Mouse (Mus musculus) stomach, embryonic 14.5 days (tissue): ENCODE results near the gene Defb41. TPM values are rescaled to one million over a fixed set of nuclear protein-coding genes. Genes with fewer than 3 reads are reported as not detected.

Experiments used
- ATAC-seq: fragments of 200-750 bp; cut with Nextera tagmentation; 2 replicates; pipeline ENCODE4 v1.8.0; 2017; ENCODE audit warnings: low read depth, moderate TSS enrichment; ENCODE audit not compliant: insufficient number of reproducible peaks, insufficient read depth, low FRiP score
- H3K27ac ChIP-seq: fragments of 300-500 bp; sonication (generic); 2 replicates; pipeline ENCODE4 v1.5.1; 2014; ENCODE audit warnings: mild to moderate bottlenecking, low read length, moderate library complexity, mixed read lengths
- H3K27me3 ChIP-seq: fragments of 300-500 bp; sonication (generic); 2 replicates; pipeline ENCODE4 v1.6.1; 2014; ENCODE audit warnings: low read length, control low read depth, mixed read lengths; ENCODE audit not compliant: control insufficient read depth, insufficient read depth
- H3K36me3 ChIP-seq: fragments of 300-500 bp; sonication (generic); 2 replicates; pipeline ENCODE4 v1.6.1; 2014; ENCODE audit warnings: mild to moderate bottlenecking, control low read depth, low read length, moderate library complexity, mixed read lengths; ENCODE audit not compliant: control insufficient read depth, insufficient read depth
- H3K4me1 ChIP-seq: fragments of 300-500 bp; sonication (generic); 2 replicates; pipeline ENCODE4 v1.6.1; 2014; ENCODE audit warnings: low read length, control low read depth, mixed read lengths; ENCODE audit not compliant: control insufficient read depth, insufficient read depth
- H3K4me2 ChIP-seq: fragments of 300-500 bp; sonication (generic); replicated peaks from 2 replicates; pipeline ENCODE4 v1.6.1; 2014; ENCODE audit warnings: low read depth, low read length, control low read depth
- H3K4me3 ChIP-seq: fragments of 300-500 bp; sonication (generic); 2 replicates; pipeline ENCODE4 v1.5.1; 2014; ENCODE audit warnings: low read depth, low read length, control low read depth
- H3K9ac ChIP-seq: fragments of 300-500 bp; sonication (generic); replicated peaks from 2 replicates; pipeline ENCODE4 v1.6.1; 2014; ENCODE audit warnings: low read depth, mild to moderate bottlenecking, control low read depth, low read length, moderate library complexity, mixed read lengths
- H3K9me3 ChIP-seq: fragments of 300-500 bp; sonication (generic); 2 replicates; pipeline ENCODE4 v1.6.1; 2016; ENCODE audit warnings: low read depth, low read length, control low read depth; ENCODE audit not compliant: control insufficient read depth
- WGBS: fragments of 180-500 bp; shearing (Covaris S2); extraction: QIAGEN DNeasy Blood & Tissue Kit; methylation state at CpG from one replicate; pipeline ENCODE4 v1.1.7; 2014; 5-methylcytosine and 5-hydroxymethylcytosine counted together
- polyA plus RNA-seq: library from polyadenylated mRNA; unstranded; fragments of >200 nt; fragmentation: Nextera tagmentation; extraction: Ambion mirVana; gene quantifications from 2 replicates; pipeline ENCODE4 v1.2.1, GENCODE M21; 2014

Gene Defb41
- not detected in 2 replicates for polyA plus RNA-seq

DNA sequence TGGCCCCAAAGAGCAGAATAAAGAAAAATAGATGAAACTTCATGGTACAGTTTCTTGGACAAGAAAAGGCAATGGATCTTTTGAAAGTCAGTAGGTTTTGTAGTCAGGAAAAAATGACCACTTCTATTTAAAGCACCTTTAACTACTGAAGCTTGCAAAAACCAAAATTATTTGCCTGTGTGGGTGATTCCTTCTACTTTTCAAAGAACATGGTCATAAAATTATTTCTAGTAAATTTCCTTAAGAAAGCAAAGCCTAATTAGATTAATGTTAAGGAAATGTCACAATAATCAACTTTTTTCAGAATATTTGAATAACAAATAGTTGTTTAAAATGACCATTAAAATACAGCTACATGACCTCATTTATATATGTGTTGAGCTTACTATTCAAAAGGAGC lies at the start of gene Defb41:
Gene Defb41, minus strand, starts transcription at position 101 of the 400 bp plus-strand sequence.
- ATAC-seq, result no peak
- Histone ChIP-seq H3K27ac (no peak within 1 kb of the TSS), H3K9ac (no peak within 1 kb of the TSS), H3K4me2 (no peak within 1 kb of the TSS), H3K9me3 (no peaks in the 10 kb centered on the region), H3K27me3 (no peaks in the 10 kb centered on the region), H3K4me3 (no peak within 1 kb of the TSS), H3K4me1 (no peaks in the 10 kb centered on the region), H3K36me3 (no peaks in the 10 kb centered on the region)

- no peaks in the 10 kb centered on the region for H3K36me3 ChIP-seq
- H3K9ac ChIP-seq, result no peak overlapping the region
- H3K4me3 ChIP-seq, result no peak overlapping the region
- H3K4me1 ChIP-seq, result no peaks in the 10 kb centered on the region
- no peak overlapping the region for H3K4me2 ChIP-seq
- 81% methylated on average over 4 of the region's 4 CpGs for WGBS
- no peaks in the 10 kb centered on the region for H3K27me3 ChIP-seq
- no peaks in the 10 kb centered on the region for H3K9me3 ChIP-seq
- no peak for ATAC-seq
- H3K27ac ChIP-seq, result no peak overlapping the region
These were observed 43.5 kb upstream of the Defb41 start for GRCm38 (mm10) chr1:18308474-18308829.

- no peaks in the 10 kb centered on the region for H3K9me3 ChIP-seq
- no peak overlapping the region for H3K4me3 ChIP-seq
- H3K36me3 ChIP-seq, result no peaks in the 10 kb centered on the region
- WGBS, result 85% methylated on average over 12 of the region's 12 CpGs
- no peaks in the 10 kb centered on the region for H3K27me3 ChIP-seq
- H3K9ac ChIP-seq, result no peak overlapping the region
- H3K4me2 ChIP-seq, result no peak overlapping the region
- no peak for ATAC-seq
- H3K27ac ChIP-seq, result no peak overlapping the region
- no peaks in the 10 kb centered on the region for H3K4me1 ChIP-seq
These were observed 42.9 kb upstream of the Defb41 start for GRCm38 (mm10) chr1:18307545-18308473.

DNA sequence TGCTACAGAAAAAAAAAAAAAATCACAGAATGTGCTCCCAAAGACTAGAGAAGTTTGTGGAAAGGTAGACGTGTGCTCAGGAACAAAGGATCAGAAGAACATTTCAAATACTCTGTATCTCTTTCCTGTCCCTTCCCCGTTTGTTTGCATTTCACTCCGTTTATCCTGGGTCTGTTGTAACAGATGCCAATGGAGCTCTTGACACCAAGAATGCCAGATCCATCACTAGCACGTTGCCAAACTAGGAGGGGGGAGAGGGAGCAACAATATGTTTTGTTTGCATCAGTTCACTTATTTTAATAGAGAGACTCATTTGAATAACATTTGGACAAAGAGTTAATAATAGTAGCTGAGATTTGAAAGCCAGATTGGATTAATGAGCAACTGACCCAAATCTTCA lies 27.6 kb upstream of the Defb41 start:
- Histone ChIP-seq H3K27ac (no peak overlapping the region), H3K4me3 (no peak overlapping the region), H3K27me3 (no peaks in the 10 kb centered on the region), H3K4me2 (no peak overlapping the region), H3K36me3 (no peaks in the 10 kb centered on the region), H3K4me1 (no peaks in the 10 kb centered on the region), H3K9ac (no peak overlapping the region), H3K9me3 (no peaks in the 10 kb centered on the region)
- no peak for ATAC-seq
- 12% methylated on average over 4 of the region's 4 CpGs for WGBS

- Histone ChIP-seq H3K4me2 (no peak overlapping the region), H3K4me3 (no peak overlapping the region), H3K9me3 (no peaks in the 10 kb centered on the region), H3K4me1 (no peaks in the 10 kb centered on the region), H3K27ac (no peak overlapping the region), H3K36me3 (no peaks in the 10 kb centered on the region), H3K27me3 (no peaks in the 10 kb centered on the region), H3K9ac (no peak overlapping the region)
- ATAC-seq, result no peak
- 39% methylated on average over 3 of the region's 3 CpGs for WGBS
These were observed 23.9 kb upstream of the Defb41 start for GRCm38 (mm10) chr1:18288860-18289259.

DNA sequence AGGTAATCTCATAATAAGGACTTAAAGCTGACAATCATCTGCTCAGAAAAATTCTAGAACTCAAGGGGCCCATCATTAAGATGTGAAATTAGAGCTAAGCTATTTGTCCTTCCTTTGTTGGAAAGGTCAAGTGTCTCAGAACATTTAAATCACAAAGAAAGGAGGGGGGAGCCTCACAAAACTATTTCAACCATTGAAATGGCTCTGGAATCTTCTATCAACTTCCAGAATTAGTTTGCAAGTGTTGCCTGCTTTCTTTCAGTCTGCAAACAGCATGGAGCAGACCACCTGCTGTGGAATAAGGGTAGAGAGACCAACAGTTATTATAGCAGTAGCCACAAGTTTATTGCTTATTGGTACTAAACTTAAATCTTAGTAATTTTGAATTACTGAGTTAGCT lies 22.4 kb upstream of the Defb41 start:
- Histone ChIP-seq H3K4me3 (no peak overlapping the region), H3K4me2 (no peak overlapping the region), H3K9me3 (no peaks in the 10 kb centered on the region), H3K27ac (no peak overlapping the region), H3K27me3 (no peaks in the 10 kb centered on the region), H3K36me3 (no peaks in the 10 kb centered on the region), H3K9ac (no peak overlapping the region), H3K4me1 (no peaks in the 10 kb centered on the region)
- ATAC-seq, result no peak

GRCm38 (mm10) chr1:18271095-18271494 lies 6.2 kb upstream of the Defb41 start:
- no peak overlapping the region for H3K9ac ChIP-seq
- no peak for ATAC-seq
- H3K27me3 ChIP-seq, result no peaks in the 10 kb centered on the region
- no peaks in the 10 kb centered on the region for H3K36me3 ChIP-seq
- WGBS, result 80% methylated on average over 4 of the region's 4 CpGs
- no peak overlapping the region for H3K27ac ChIP-seq
- no peaks in the 10 kb centered on the region for H3K9me3 ChIP-seq
- H3K4me1 ChIP-seq, result no peaks in the 10 kb centered on the region
- H3K4me3 ChIP-seq, result no peak overlapping the region
- no peak overlapping the region for H3K4me2 ChIP-seq

- Histone ChIP-seq H3K9ac (no peak overlapping the region), H3K4me3 (no peak overlapping the region), H3K27me3 (no peaks in the 10 kb centered on the region), H3K9me3 (no peaks in the 10 kb centered on the region), H3K4me1 (no peaks in the 10 kb centered on the region), H3K4me2 (no peak overlapping the region), H3K27ac (no peak overlapping the region), H3K36me3 (no peaks in the 10 kb centered on the region)
- 77% methylated on average over 5 of the region's 5 CpGs for WGBS
- ATAC-seq, result no peak
These were observed 3.9 kb upstream of the Defb41 start for GRCm38 (mm10) chr1:18268845-18269244.
